Mouse (Mus musculus): ENCODE measurements around the gene Clca3a1.

- no peak for TF ChIP-seq POLR2A (IDR thresholded peaks at IDR 0.05; ENCODE audit: extremely low read depth, insufficient read depth, low read length)
- no peak for TF ChIP-seq CTCF (IDR thresholded peaks at IDR 0.05; ENCODE audit: extremely low read depth, insufficient read depth, low read length)
Measured at GRCm38 (mm10) chr3:144714606-144715005, 46.2 kb downstream of the Clca3a1 start.
